In the genomic region with DNA sequence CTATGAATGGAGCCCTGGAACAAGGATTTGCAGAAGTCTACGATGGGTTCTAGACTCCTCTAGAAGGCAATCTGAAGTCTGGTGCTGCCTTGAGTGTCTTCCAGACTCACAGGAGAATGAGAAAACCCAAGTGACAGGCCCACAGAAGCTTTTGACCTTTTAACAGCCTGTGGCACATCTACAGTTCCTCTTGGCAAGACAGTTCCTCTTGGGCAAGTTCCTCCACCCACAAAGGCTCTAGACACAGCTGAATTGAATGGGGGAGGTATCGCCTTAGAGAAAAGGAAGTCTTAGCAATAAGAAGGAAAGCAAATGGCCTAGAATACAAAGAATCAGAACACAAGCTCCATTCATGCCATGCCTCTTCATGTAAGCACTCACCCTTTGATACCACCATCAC, we compare ENCODE assay signal across 14 mouse cellular contexts.
DNase-seq lines count a peak whose midpoint lies in the region; ATAC-seq lines count a peak whose summit lies in the region.
"Had no signal": no experiment of that assay in that cellular context is flagged by ENCODE, and none has a peak within 500 bp of the region (broad histone marks: within the 10 kb centered on the region; RNA-seq: fewer than 3 reads in every experiment).

No protein-coding gene starts in this region.

- H3K9ac ChIP-seq in forebrain, embryonic 13.5 days = no peak overlapping the region
- H3K9ac ChIP-seq: intestine, embryonic 15.5 days; limb, embryonic 12.5 days had no signal

- no peak overlapping the region for H3K4me3 ChIP-seq in forebrain, embryonic 13.5 days
- H3K4me3 ChIP-seq: intestine, embryonic 15.5 days; left cerebral cortex, adult 2 months; limb, embryonic 12.5 days had no signal

- H3K9me3 ChIP-seq in forebrain, embryonic 13.5 days (replicated peaks) = no peaks in the 10 kb centered on the region
- H3K9me3 ChIP-seq: intestine, embryonic 15.5 days; limb, embryonic 12.5 days had no signal

- H3K36me3 ChIP-seq in forebrain, embryonic 13.5 days (ENCODE audit: poor library complexity, severe bottlenecking) = no peaks in the 10 kb centered on the region
- H3K36me3 ChIP-seq: intestine, embryonic 15.5 days; limb, embryonic 12.5 days had no signal

- H3K4me1 ChIP-seq in forebrain, embryonic 13.5 days = peaks cover 12% of the 10 kb centered on the region; the same call in 1 of the 2 replicates
- H3K4me1 ChIP-seq: limb, embryonic 12.5 days had no signal

- H3K27me3 ChIP-seq in forebrain, embryonic 13.5 days = no peaks in the 10 kb centered on the region
- H3K27me3 ChIP-seq: intestine, embryonic 15.5 days; limb, embryonic 12.5 days had no signal

- peak; percentile 5 for DNase-seq in gastrocnemius, postnatal 25 days
- no peak for DNase-seq in gastrocnemius, postnatal 10 days
- DNase-seq in lung, adult 18-20 months = peak; percentile 27 to 33
- no peak for DNase-seq in lung, postnatal 14 days
- DNase-seq in left cerebral cortex, adult 11 months (ENCODE audit: low spot score) = no peak
- DNase-seq: cerebellum, adult 9-10 months; embryo, embryonic 11 days; kidney, postnatal 25 days had no signal

- WGBS in forebrain, embryonic 13.5 days = 97% methylated on average over 2 of the region's 2 CpGs

- H3K27ac ChIP-seq in forebrain, embryonic 13.5 days = no peak overlapping the region
- H3K27ac ChIP-seq: intestine, embryonic 15.5 days; left cerebral cortex, adult 2 months; limb, embryonic 12.5 days had no signal

- ATAC-seq in hematopoietic stem cell, adult 5-6 weeks (replicated peaks in 1 of 2; ENCODE audit: insufficient read depth in 1 of 2, low FRiP score in 2 of 2, low TSS enrichment in 1 of 2, low read depth in 1 of 2, poor library complexity in 2 of 2, severe bottlenecking in 2 of 2) = peak; percentile 94 to 95
- ATAC-seq in neutrophil, adult 5-6 weeks (ENCODE audit: extremely low read depth, insufficient number of reproducible peaks, low FRiP score, poor library complexity, severe bottlenecking) = peak; percentile 93
- no peak for ATAC-seq in forebrain, embryonic 13.5 days
- ATAC-seq: intestine, embryonic 15.5 days had no signal

- H3K4me2 ChIP-seq in forebrain, embryonic 13.5 days = no peak overlapping the region
- H3K4me2 ChIP-seq: intestine, embryonic 15.5 days; limb, embryonic 12.5 days had no signal

Comparison
In these comparisons a context has a peak if more than half of its experiments do, and no peak if none do; other contexts are left out.
1. DNase-seq: peak in gastrocnemius, postnatal 25 days (single experiment) and lung, adult 18-20 months (2 of 2); none in gastrocnemius, postnatal 10 days (single experiment), lung, postnatal 14 days (single experiment) and left cerebral cortex, adult 11 months (single experiment).